ENCODE assay signal across 29 mouse cellular contexts in genomic region chr8:47024612-47025011, GRCm38 (mm10). TPM values are rescaled to one million over a fixed set of nuclear protein-coding genes. Genes with fewer than 3 reads are reported as not detected.
"Had no signal": no experiment of that assay in that cellular context is flagged by ENCODE, and none has a peak within 500 bp of the region (broad histone marks: within the 10 kb centered on the region; RNA-seq: fewer than 3 reads in every experiment).

No protein-coding gene starts in this region.

- H3K4me1 ChIP-seq: embryonic facial prominence, embryonic 15.5 days; forebrain, embryonic 15.5 days had no signal

- H3K27me3 ChIP-seq: embryonic facial prominence, embryonic 12.5 days; embryonic facial prominence, embryonic 13.5 days; embryonic facial prominence, embryonic 15.5 days; forebrain, embryonic 12.5 days; forebrain, embryonic 13.5 days; forebrain, embryonic 15.5 days had no signal

- H3K27ac ChIP-seq: embryonic facial prominence, embryonic 10.5 days; embryonic facial prominence, embryonic 12.5 days; embryonic facial prominence, embryonic 13.5 days; embryonic facial prominence, embryonic 15.5 days; forebrain, embryonic 10.5 days; forebrain, embryonic 12.5 days; forebrain, embryonic 13.5 days; forebrain, embryonic 15.5 days; gastrocnemius, adult 2 months had no signal

- H3K9me3 ChIP-seq: embryonic facial prominence, embryonic 10.5 days; embryonic facial prominence, embryonic 12.5 days; embryonic facial prominence, embryonic 13.5 days; embryonic facial prominence, embryonic 15.5 days; forebrain, embryonic 10.5 days; forebrain, embryonic 12.5 days; forebrain, embryonic 13.5 days; forebrain, embryonic 15.5 days had no signal

- DNase-seq: cerebellum, adult 8-10 months; cerebellum, adult 9-10 months; cerebellum, adult 9-11 months; cerebellum, postnatal 10 days; cerebellum, postnatal 14 days; cerebellum, postnatal 25 days; cerebellum, postnatal 36 days; embryo, embryonic 11 days; forebrain, postnatal 0 days; gastrocnemius, adult 2 months; gastrocnemius, postnatal 10 days; gastrocnemius, postnatal 14 days; gastrocnemius, postnatal 25 days; gastrocnemius, postnatal 36 days; heart, adult 18-20 months had no signal

- ATAC-seq: forebrain, embryonic 13.5 days; forebrain, embryonic 14.5 days; forebrain, embryonic 15.5 days; forebrain, embryonic 16.5 days; forebrain, postnatal 0 days had no signal

- H3K9ac ChIP-seq: embryonic facial prominence, embryonic 12.5 days; embryonic facial prominence, embryonic 13.5 days; embryonic facial prominence, embryonic 15.5 days; forebrain, embryonic 12.5 days; forebrain, embryonic 13.5 days; forebrain, embryonic 15.5 days; forebrain, postnatal 0 days had no signal

- H3K4me2 ChIP-seq: embryonic facial prominence, embryonic 12.5 days; embryonic facial prominence, embryonic 13.5 days; embryonic facial prominence, embryonic 15.5 days; forebrain, embryonic 12.5 days; forebrain, embryonic 13.5 days; forebrain, embryonic 15.5 days; heart, embryonic 11.5 days had no signal

- H3K36me3 ChIP-seq: embryonic facial prominence, embryonic 10.5 days; embryonic facial prominence, embryonic 12.5 days; embryonic facial prominence, embryonic 13.5 days; embryonic facial prominence, embryonic 15.5 days; forebrain, embryonic 10.5 days; forebrain, embryonic 12.5 days; forebrain, embryonic 15.5 days had no signal

- H3K4me3 ChIP-seq: embryonic facial prominence, embryonic 10.5 days; embryonic facial prominence, embryonic 12.5 days; embryonic facial prominence, embryonic 13.5 days; embryonic facial prominence, embryonic 15.5 days; erythroblast, embryonic 14.5 days; forebrain, embryonic 10.5 days; forebrain, embryonic 12.5 days; forebrain, embryonic 13.5 days; forebrain, embryonic 15.5 days; gastrocnemius, adult 2 months had no signal

RNA-seq across cellular contexts. Expression of gene Enpp6, which starts 37.9 kb away (rescaled TPM):
- total RNA-seq: common myeloid progenitor, adult 5-6 weeks; granulocyte monocyte progenitor cell, adult 5-6 weeks had no signal
- polyA plus RNA-seq: erythroblast, embryonic 14.5 days; forebrain, embryonic 10.5 days; forebrain, embryonic 14.5 days had no signal
